Mouse (Mus musculus): ENCODE data around the gene Sdr9c7.
"Not testable (repeated sequence)": the region's sequence is repeated elsewhere in the genome, so short reads cannot be mapped to it uniquely, and the experiment has no call there.

DNA sequence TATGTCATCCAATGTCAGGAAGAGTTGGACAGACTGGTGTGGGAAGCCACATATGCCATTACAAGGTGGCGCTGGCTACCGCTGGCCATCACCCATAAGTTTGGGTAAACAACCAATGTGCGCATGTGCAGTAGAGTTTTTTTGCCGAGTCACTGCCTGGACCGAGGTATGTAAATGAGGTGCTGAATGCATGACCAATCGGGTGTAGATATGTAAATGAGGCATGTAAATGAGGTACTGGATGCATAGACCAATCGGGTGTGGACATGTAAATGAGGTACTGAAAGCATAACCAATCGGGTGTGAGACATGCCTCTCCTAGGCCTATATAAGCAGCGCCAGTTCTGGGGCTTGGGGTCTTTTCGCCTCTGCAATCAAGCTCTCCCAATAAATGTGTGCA, 41.3 kb downstream of the Sdr9c7 start:
- not testable (repeated sequence) for TF ChIP-seq TAL1, GATA1 (IDR thresholded peaks at IDR 0.05; ENCODE audit: low read length)
